Mouse (Mus musculus): Measurements from ENCODE around the gene Ptgs1. TPM values are rescaled to one million over a fixed set of nuclear protein-coding genes. Genes with fewer than 3 reads are reported as not detected.
"Not testable (repeated sequence)": the region's sequence is repeated elsewhere in the genome, so short reads cannot be mapped to it uniquely, and the experiment has no call there.

The Ptgs1 gene
- 111 and 116 TPM in 2 replicates for polyA plus RNA-seq (2015; fragmentation: Nextera tagmentation; extraction: Ambion mirVana)

DNA sequence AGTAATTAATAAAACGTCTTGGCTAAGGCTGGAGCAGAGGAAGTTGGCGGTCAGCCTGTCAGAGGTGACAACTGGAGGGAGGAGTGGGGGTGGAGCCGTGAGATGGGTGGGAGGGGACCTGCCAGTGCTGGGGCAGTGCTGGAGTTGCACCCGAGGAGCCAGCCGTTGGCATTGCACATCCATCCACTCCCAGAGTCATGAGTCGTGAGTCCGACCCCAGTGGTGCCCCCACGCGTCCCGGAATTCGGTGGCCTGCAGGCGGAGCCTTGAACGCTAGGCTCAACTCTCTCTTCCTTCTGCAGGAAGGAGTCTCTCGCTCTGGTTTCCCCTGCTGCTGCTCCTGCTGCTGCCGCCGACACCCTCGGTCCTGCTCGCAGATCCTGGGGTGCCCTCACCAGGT is at the start of gene Ptgs1:
Gene Ptgs1 (plus strand): TSS at position 61 of the 400 bp plus-strand sequence.
- Histone ChIP-seq H3K4me3 (ENCODE audit: low read depth, low read length) (peak within 1 kb of the TSS; percentile 55), H3K36me3 (ENCODE audit: insufficient read depth, low read length) (no peaks in the 10 kb centered on the region), H3K4me1 (ENCODE audit: insufficient read depth, low read depth, low read length) (peaks cover 26% of the 10 kb centered on the region; the same call in 1 of the 2 replicates), H3K4me2 (replicated peaks; ENCODE audit: low read depth, low read length) (peak within 1 kb of the TSS; percentile 89), H3K27ac (ENCODE audit: low read length) (peak within 1 kb of the TSS; percentile 74), H3K27me3 (replicated peaks; ENCODE audit: insufficient read depth, low read length) (no peaks in the 10 kb centered on the region), H3K9ac (replicated peaks; ENCODE audit: low read depth) (peak within 1 kb of the TSS; percentile 55), H3K9me3 (ENCODE audit: low read length) (no peaks in the 10 kb centered on the region)
- ATAC-seq (peak; percentile 81), DNase-seq (ENCODE audit: low spot score) (peak; percentile 89)
- peak; percentile 59 for TF ChIP-seq CTCF (IDR thresholded peaks at IDR 0.05)
- no peak for TF ChIP-seq EP300 (IDR thresholded peaks at IDR 0.05)
- 0% methylated on average over 15 of the region's 18 CpGs for WGBS

GRCm38 (mm10) chr2:36181587-36182368 is 48.4 kb upstream of the Ptgs1 start:
- not testable (repeated sequence) for H3K36me3 ChIP-seq (ENCODE audit: insufficient read depth, low read length); H3K27me3 ChIP-seq (replicated peaks; ENCODE audit: insufficient read depth, low read length); H3K27ac ChIP-seq (ENCODE audit: low read length); H3K4me2 ChIP-seq (replicated peaks; ENCODE audit: low read depth, low read length); H3K9me3 ChIP-seq (ENCODE audit: low read length); H3K4me1 ChIP-seq (ENCODE audit: insufficient read depth, low read depth, low read length); DNase-seq (ENCODE audit: low spot score); H3K9ac ChIP-seq (replicated peaks; ENCODE audit: low read depth); ATAC-seq; H3K4me3 ChIP-seq (ENCODE audit: low read depth, low read length)
- 87% methylated on average over 4 of the region's 4 CpGs for WGBS

DNA sequence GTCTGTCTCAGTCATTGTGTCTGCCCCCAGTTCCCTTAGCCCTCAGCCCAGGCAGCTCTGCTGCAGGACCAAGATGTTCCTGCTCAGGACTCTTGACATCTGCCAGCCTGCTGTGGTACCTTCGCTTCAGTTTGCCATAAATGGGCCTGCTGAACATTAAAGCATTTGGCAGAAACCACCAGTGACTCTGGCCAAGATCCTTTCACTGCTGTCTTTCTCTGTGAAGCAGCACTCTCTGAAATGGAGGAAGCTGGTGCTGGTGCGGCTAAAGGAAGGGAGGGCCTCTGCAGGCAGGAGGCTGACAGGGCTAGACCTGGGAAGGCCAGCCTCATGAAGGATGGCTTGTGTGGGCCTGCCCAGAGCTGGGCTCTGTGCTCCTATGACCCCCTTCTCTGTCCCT is 46.9 kb upstream of the Ptgs1 start:
- Histone ChIP-seq H3K4me2 (replicated peaks; ENCODE audit: low read depth, low read length) (no peak overlapping the region), H3K36me3 (ENCODE audit: insufficient read depth, low read length) (no peaks in the 10 kb centered on the region), H3K9ac (replicated peaks; ENCODE audit: low read depth) (no peak overlapping the region), H3K9me3 (ENCODE audit: low read length) (no peaks in the 10 kb centered on the region), H3K4me3 (ENCODE audit: low read depth, low read length) (no peak overlapping the region), H3K4me1 (ENCODE audit: insufficient read depth, low read depth, low read length) (0 out of 2 replicates have a peak, but pooled peaks cover 4% of the 10 kb centered on the region), H3K27ac (ENCODE audit: low read length) (no peak overlapping the region), H3K27me3 (replicated peaks; ENCODE audit: insufficient read depth, low read length) (no peaks in the 10 kb centered on the region)
- DNase-seq (ENCODE audit: low spot score) (no peak), ATAC-seq (no peak)
- TF ChIP-seq CTCF (IDR thresholded peaks at IDR 0.05) (no peak), EP300 (IDR thresholded peaks at IDR 0.05) (no peak)
- 48% methylated on average over 2 of the region's 2 CpGs for WGBS

- Histone ChIP-seq H3K4me2 (replicated peaks; ENCODE audit: low read depth, low read length) (no peak overlapping the region), H3K9me3 (ENCODE audit: low read length) (no peaks in the 10 kb centered on the region), H3K4me3 (ENCODE audit: low read depth, low read length) (no peak overlapping the region), H3K27ac (ENCODE audit: low read length) (no peak overlapping the region), H3K27me3 (replicated peaks; ENCODE audit: insufficient read depth, low read length) (no peaks in the 10 kb centered on the region), H3K9ac (replicated peaks; ENCODE audit: low read depth) (no peak overlapping the region), H3K36me3 (ENCODE audit: insufficient read depth, low read length) (no peaks in the 10 kb centered on the region), H3K4me1 (ENCODE audit: insufficient read depth, low read depth, low read length) (0 out of 2 replicates have a peak, but pooled peaks cover 4% of the 10 kb centered on the region)
- WGBS: 83% methylated on average over 2 of the region's 2 CpGs
- ATAC-seq (no peak), DNase-seq (ENCODE audit: low spot score) (no peak)
- TF ChIP-seq EP300 (IDR thresholded peaks at IDR 0.05) (no peak), CTCF (IDR thresholded peaks at IDR 0.05) (no peak)
Observed at GRCm38 (mm10) chr2:36184192-36184591, 46.0 kb upstream of the Ptgs1 start.

DNA sequence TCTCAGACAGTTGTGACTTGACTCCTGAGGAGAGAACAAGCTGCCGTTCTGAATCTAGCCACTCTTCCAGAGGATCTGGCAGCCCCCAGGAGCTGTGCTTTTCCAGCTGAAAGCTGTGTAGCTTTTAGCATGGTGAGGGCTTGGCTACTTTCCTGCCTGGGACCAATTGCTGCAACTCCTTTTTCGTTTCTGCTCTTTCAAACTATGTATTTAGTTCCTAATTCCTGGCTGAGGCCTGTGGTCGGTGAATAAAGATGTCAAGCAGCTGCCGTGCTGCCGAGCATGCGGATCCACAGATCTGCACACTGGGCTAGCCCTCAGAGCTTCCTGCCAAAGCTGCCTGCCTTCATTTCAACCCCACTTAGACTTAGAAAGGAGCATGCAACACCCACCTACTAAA is 45.4 kb upstream of the Ptgs1 start:
- no peak overlapping the region for H3K9ac ChIP-seq (replicated peaks; ENCODE audit: low read depth)
- no peak overlapping the region for H3K4me2 ChIP-seq (replicated peaks; ENCODE audit: low read depth, low read length)
- TF ChIP-seq CTCF (IDR thresholded peaks at IDR 0.05): no peak
- TF ChIP-seq EP300 (IDR thresholded peaks at IDR 0.05): peak; percentile 21; the same call in 1 of the 2 replicates
- 54% methylated on average over 6 of the region's 6 CpGs for WGBS
- no peaks in the 10 kb centered on the region for H3K36me3 ChIP-seq (ENCODE audit: insufficient read depth, low read length)
- no peaks in the 10 kb centered on the region for H3K27me3 ChIP-seq (replicated peaks; ENCODE audit: insufficient read depth, low read length)
- no peaks in the 10 kb centered on the region for H3K9me3 ChIP-seq (ENCODE audit: low read length)
- DNase-seq (ENCODE audit: low spot score) (peak; percentile 71), ATAC-seq (peak; percentile 65)
- peak overlapping the region; percentile 4 for H3K27ac ChIP-seq (ENCODE audit: low read length)
- 0 out of 2 replicates have a peak, but pooled peaks cover 4% of the 10 kb centered on the region for H3K4me1 ChIP-seq (ENCODE audit: insufficient read depth, low read depth, low read length)
- no peak overlapping the region for H3K4me3 ChIP-seq (ENCODE audit: low read depth, low read length)

GRCm38 (mm10) chr2:36189200-36189599 is 41.0 kb upstream of the Ptgs1 start:
- not testable (repeated sequence) for H3K9me3 ChIP-seq (ENCODE audit: low read length); ATAC-seq; H3K27me3 ChIP-seq (replicated peaks; ENCODE audit: insufficient read depth, low read length); H3K9ac ChIP-seq (replicated peaks; ENCODE audit: low read depth); DNase-seq (ENCODE audit: low spot score); H3K4me2 ChIP-seq (replicated peaks; ENCODE audit: low read depth, low read length); H3K27ac ChIP-seq (ENCODE audit: low read length); H3K36me3 ChIP-seq (ENCODE audit: insufficient read depth, low read length); H3K4me1 ChIP-seq (ENCODE audit: insufficient read depth, low read depth, low read length); H3K4me3 ChIP-seq (ENCODE audit: low read depth, low read length)
- 83% methylated on average over 6 of the region's 6 CpGs for WGBS
